Mouse (Mus musculus): ENCODE results near the gene Arhgef1. TPM values are rescaled to one million over a fixed set of nuclear protein-coding genes. Genes with fewer than 3 reads are reported as not detected.

Gene Arhgef1
- polyA plus RNA-seq, 1 experiment from 2014 or later = 32.6 TPM

- WGBS = 4% methylated on average over 29 of the region's 29 CpGs
- H3K4me1 ChIP-seq (replicated peaks; ENCODE audit: control insufficient read depth, insufficient read depth, low read length) = no peaks in the 10 kb centered on the region
- H3K4me3 ChIP-seq (ENCODE audit: low read depth, low read length) = no peak overlapping the region
- H3K4me2 ChIP-seq (replicated peaks; ENCODE audit: low read depth) = no peak overlapping the region
- no peaks in the 10 kb centered on the region for H3K36me3 ChIP-seq (ENCODE audit: control insufficient read depth, insufficient read depth)
- peaks cover 92% of the 10 kb centered on the region for H3K27me3 ChIP-seq (replicated peaks; ENCODE audit: control insufficient read depth, insufficient read depth, low read length)
- H3K9me3 ChIP-seq (ENCODE audit: control insufficient read depth) = no peaks in the 10 kb centered on the region
- TF ChIP-seq CTCF (IDR thresholded peaks at IDR 0.05; ENCODE audit: low read depth) = no peak
- no peak for ATAC-seq
- H3K9ac ChIP-seq (ENCODE audit: low read depth, low read length) = no peak overlapping the region
- no peak overlapping the region for H3K27ac ChIP-seq (ENCODE audit: low read depth, low read length)
Observed at GRCm38 (mm10) chr7:24948774-24949173, 46.1 kb downstream of the Arhgef1 start.

- Histone ChIP-seq H3K4me2 (replicated peaks; ENCODE audit: low read depth) (no peak overlapping the region), H3K9me3 (ENCODE audit: control insufficient read depth) (no peaks in the 10 kb centered on the region), H3K27me3 (replicated peaks; ENCODE audit: control insufficient read depth, insufficient read depth, low read length) (peaks cover 92% of the 10 kb centered on the region), H3K4me3 (ENCODE audit: low read depth, low read length) (no peak overlapping the region), H3K36me3 (ENCODE audit: control insufficient read depth, insufficient read depth) (no peaks in the 10 kb centered on the region), H3K27ac (ENCODE audit: low read depth, low read length) (no peak overlapping the region), H3K9ac (ENCODE audit: low read depth, low read length) (no peak overlapping the region), H3K4me1 (replicated peaks; ENCODE audit: control insufficient read depth, insufficient read depth, low read length) (peaks cover 5% of the 10 kb centered on the region; the same call in 1 of the 2 replicates)
- no peak for ATAC-seq
- TF ChIP-seq CTCF (IDR thresholded peaks at IDR 0.05; ENCODE audit: low read depth) = peak; percentile 90
- under 1% methylated on average over 8 of the region's 8 CpGs for WGBS
Observed at GRCm38 (mm10) chr7:24949958-24950623, 47.4 kb downstream of the Arhgef1 start.

- no peak for ATAC-seq
Observed at GRCm38 (mm10) chr7:24953966-24954365, 51.3 kb downstream of the Arhgef1 start.

GRCm38 (mm10) chr7:24954450-24954849, 51.7 kb downstream of the Arhgef1 start:
- peaks cover 5% of the 10 kb centered on the region; the same call in 1 of the 2 replicates for H3K4me1 ChIP-seq (replicated peaks; ENCODE audit: control insufficient read depth, insufficient read depth, low read length)
- H3K4me2 ChIP-seq (replicated peaks; ENCODE audit: low read depth) = peak overlapping the region; percentile 66
- 1% methylated on average over 30 of the region's 30 CpGs for WGBS
- no peak for ATAC-seq
- H3K27me3 ChIP-seq (replicated peaks; ENCODE audit: control insufficient read depth, insufficient read depth, low read length) = peaks cover 61% of the 10 kb centered on the region
- peak overlapping the region; percentile 41 for H3K4me3 ChIP-seq (ENCODE audit: low read depth, low read length)
- H3K27ac ChIP-seq (ENCODE audit: low read depth, low read length) = no peak overlapping the region
- H3K9me3 ChIP-seq (ENCODE audit: control insufficient read depth) = no peaks in the 10 kb centered on the region
- 0 out of 2 replicates have a peak overlapping the region, but pooled peaks have one; percentile 17 for H3K9ac ChIP-seq (ENCODE audit: low read depth, low read length)
- TF ChIP-seq CTCF (IDR thresholded peaks at IDR 0.05; ENCODE audit: low read depth) = no peak
- H3K36me3 ChIP-seq (ENCODE audit: control insufficient read depth, insufficient read depth) = no peaks in the 10 kb centered on the region

More at GRCm38 (mm10) chr7:24953966-24954365, 51.3 kb downstream of the Arhgef1 start:
- Histone ChIP-seq H3K9me3 (ENCODE audit: control insufficient read depth) (no peaks in the 10 kb centered on the region), H3K9ac (ENCODE audit: low read depth, low read length) (peak overlapping the region; percentile 17; the same call in 1 of the 2 replicates), H3K27ac (ENCODE audit: low read depth, low read length) (no peak overlapping the region), H3K4me1 (replicated peaks; ENCODE audit: control insufficient read depth, insufficient read depth, low read length) (peaks cover 5% of the 10 kb centered on the region; the same call in 1 of the 2 replicates), H3K27me3 (replicated peaks; ENCODE audit: control insufficient read depth, insufficient read depth, low read length) (peaks cover 65% of the 10 kb centered on the region), H3K36me3 (ENCODE audit: control insufficient read depth, insufficient read depth) (no peaks in the 10 kb centered on the region), H3K4me2 (replicated peaks; ENCODE audit: low read depth) (peak overlapping the region; percentile 66), H3K4me3 (ENCODE audit: low read depth, low read length) (peak overlapping the region; percentile 41)
- WGBS = 1% methylated on average over 24 of the region's 24 CpGs
- no peak for TF ChIP-seq CTCF (IDR thresholded peaks at IDR 0.05; ENCODE audit: low read depth)

GRCm38 (mm10) chr7:24955226-24955625, 52.5 kb downstream of the Arhgef1 start:
- Histone ChIP-seq H3K27me3 (replicated peaks; ENCODE audit: control insufficient read depth, insufficient read depth, low read length) (peaks cover 53% of the 10 kb centered on the region), H3K9ac (ENCODE audit: low read depth, low read length) (no peak overlapping the region), H3K27ac (ENCODE audit: low read depth, low read length) (no peak overlapping the region), H3K36me3 (ENCODE audit: control insufficient read depth, insufficient read depth) (no peaks in the 10 kb centered on the region), H3K4me3 (ENCODE audit: low read depth, low read length) (peak overlapping the region; percentile 41), H3K9me3 (ENCODE audit: control insufficient read depth) (no peaks in the 10 kb centered on the region), H3K4me2 (replicated peaks; ENCODE audit: low read depth) (peak overlapping the region; percentile 66), H3K4me1 (replicated peaks; ENCODE audit: control insufficient read depth, insufficient read depth, low read length) (peaks cover 5% of the 10 kb centered on the region; the same call in 1 of the 2 replicates)
- 7% methylated on average over 13 of the region's 33 CpGs for WGBS
- ATAC-seq = no peak
- no peak for TF ChIP-seq CTCF (IDR thresholded peaks at IDR 0.05; ENCODE audit: low read depth)

GRCm38 (mm10) chr7:24964288-24964687, 61.6 kb downstream of the Arhgef1 start:
- 81% methylated on average over 2 of the region's 2 CpGs for WGBS
- Histone ChIP-seq H3K36me3 (ENCODE audit: control insufficient read depth, insufficient read depth) (no peaks in the 10 kb centered on the region), H3K9ac (ENCODE audit: low read depth, low read length) (no peak overlapping the region)

More at GRCm38 (mm10) chr7:24964288-24964687, 61.6 kb downstream of the Arhgef1 start:
- no peak for TF ChIP-seq CTCF (IDR thresholded peaks at IDR 0.05; ENCODE audit: low read depth)
- no peak for ATAC-seq
- no peak overlapping the region for H3K27ac ChIP-seq (ENCODE audit: low read depth, low read length)
- H3K4me3 ChIP-seq (ENCODE audit: low read depth, low read length) = no peak overlapping the region
- H3K4me2 ChIP-seq (replicated peaks; ENCODE audit: low read depth) = no peak overlapping the region
- H3K4me1 ChIP-seq (replicated peaks; ENCODE audit: control insufficient read depth, insufficient read depth, low read length) = no peaks in the 10 kb centered on the region
- H3K9me3 ChIP-seq (ENCODE audit: control insufficient read depth) = no peaks in the 10 kb centered on the region
- H3K27me3 ChIP-seq (replicated peaks; ENCODE audit: control insufficient read depth, insufficient read depth, low read length) = 0 out of 2 replicates have a peak, but pooled peaks cover 3% of the 10 kb centered on the region
